Mouse (Mus musculus) adrenal gland, postnatal 0 days (tissue): ENCODE results near the gene Kif3a. TPM values are rescaled to one million over a fixed set of nuclear protein-coding genes. Genes with fewer than 3 reads are reported as not detected.

Experiments used
- polyA plus RNA-seq: library from polyadenylated mRNA; unstranded; fragments of >200 nt; fragmentation: Nextera tagmentation; extraction: Ambion mirVana; gene quantifications from 2 replicates; pipeline ENCODE4 v1.2.1, GENCODE M21; 2015

Kif3a gene
- 61.3 and 63.0 TPM in 2 replicates for polyA plus RNA-seq

DNA sequence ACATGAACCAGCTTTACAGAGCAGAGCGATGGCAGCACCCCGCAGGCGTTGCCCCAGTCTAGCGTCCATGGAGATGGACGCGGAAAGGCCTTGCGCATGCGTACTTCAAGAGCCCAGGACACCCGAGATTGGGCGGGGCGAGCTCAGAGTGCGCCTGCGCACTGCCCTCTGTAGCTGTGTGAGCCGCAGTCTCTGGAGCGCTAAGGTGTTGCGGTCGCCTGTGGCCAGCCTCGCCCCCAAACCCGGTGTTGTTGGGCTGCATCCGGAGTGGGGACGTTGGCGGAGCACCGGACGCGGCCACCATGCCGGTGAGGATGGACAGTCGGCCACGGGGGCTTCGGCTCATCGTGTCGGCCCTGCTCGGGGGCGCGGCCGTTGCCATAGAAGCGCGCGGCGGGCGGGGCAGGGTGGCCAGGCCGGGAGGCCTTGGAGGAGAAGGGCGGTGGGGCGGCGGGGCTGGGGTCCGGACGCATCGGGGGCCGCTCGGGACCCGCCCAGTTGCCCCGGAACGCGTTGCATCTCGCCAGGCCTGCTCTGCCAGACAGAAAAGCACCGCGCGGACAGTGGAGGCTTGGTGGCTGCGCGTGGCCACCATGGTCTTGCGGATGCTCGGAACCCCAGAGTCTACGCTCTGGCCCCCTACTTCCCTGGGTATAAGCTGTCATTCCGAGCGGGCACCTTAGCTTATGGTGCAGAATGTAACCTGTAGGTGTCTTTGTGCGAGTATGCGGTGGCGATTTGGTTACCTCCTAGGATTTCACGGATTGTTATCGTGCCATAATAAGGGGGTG is at the start of gene Kif3a:
Gene Kif3a (plus strand): TSS at position 156 of the 791 bp plus-strand sequence.

DNA sequence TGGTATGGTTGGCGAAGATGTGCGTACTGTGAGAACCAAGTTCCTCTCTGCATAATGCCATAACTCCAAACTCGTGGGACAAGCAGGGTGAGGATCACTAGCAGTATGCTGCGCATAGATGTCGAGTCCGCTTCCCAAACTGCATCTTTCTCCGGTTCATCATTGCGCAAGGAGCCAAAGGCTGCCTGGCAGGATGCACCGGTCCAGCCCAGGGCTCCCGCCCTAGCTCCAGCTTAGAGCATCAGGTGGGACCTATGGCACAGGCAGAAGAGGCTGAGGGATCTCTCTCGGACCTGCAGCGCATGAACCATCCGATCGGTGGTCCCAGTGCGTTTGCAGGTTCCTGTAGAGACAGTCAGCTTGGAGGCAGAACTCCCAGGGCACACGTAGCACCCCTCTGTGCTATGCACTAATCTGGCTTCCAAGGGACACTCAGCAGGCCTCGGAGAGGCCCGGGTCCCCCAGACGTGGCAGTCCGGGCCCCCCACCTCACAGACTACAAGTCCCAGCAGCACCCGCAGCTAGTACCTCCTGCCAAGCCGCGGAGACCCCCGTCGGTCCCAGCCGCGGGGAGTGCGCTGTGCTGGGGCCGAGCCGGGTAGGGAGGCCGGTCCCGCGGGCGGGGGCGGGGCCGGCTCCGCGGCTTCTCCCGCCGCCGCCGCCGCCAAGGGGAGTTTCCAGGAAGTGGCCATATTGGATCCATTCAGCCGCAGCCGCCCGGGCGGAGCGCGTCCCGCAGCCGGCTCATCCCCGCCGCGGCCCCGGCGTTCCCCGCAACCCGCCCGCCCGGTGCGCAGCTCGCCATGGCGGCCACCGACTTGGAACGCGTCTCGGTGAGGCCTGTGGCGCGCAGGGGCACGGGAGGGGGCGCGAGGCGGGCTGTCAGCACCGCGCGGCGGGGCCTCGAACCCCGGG is 47.7 kb upstream of the Kif3a start, which contains the start of gene Sept8:
Gene Sept8 (plus strand): TSS at position 51 of the 915 bp plus-strand sequence.

DNA sequence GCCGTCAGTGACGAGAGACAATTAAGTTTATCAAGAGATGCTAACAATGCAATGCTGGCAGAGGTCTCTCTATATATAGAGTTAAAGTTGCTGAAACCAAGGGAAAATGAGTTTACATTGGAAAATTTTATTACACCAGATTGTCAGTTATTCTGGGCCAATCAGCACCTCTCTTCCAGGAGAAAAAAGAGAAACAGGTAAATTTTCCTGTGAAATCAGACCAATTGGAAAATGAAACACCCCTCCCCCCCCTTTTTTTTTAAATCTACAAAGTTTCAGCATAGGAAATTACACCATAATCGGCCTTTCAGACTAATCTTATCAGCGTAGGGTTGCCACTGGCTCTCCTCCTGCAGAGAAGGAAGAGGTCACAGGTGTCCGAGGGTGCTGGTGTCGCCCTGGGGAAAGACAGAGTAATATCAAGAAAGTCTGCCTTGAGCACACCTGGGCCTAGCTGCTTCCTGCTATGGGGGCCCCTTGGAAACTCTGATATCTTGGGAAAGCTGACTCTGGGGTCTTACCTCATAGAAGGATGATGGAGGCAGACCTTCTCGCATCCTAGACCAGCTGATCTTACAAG is 51.5 kb downstream of the Kif3a start, which contains the start of gene Il4:
Gene Il4 (minus strand): TSS at position 51 of the 580 bp plus-strand sequence.

DNA sequence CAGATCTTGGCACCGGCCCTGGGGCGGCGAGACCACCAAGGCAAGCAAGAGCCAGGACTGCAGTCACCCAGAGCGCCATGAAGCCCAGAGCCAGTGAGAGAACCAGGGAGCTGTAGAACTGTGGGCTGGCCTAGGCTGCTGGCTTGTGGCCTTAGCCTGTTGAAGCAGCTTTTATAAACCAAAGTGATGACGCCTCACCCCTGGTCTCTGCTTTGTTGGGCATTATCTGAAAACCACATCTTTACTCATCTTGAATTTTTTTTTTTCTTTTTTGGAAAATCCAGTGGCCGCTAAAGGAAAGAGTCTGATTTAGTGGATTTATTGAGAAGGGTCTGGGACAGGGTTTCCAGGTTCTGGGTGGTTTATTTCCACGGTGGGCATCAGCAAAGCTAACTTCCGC is 67.4 kb downstream of the Kif3a start, which contains the start of gene Il13:
Gene Il13 (minus strand): TSS at position 147 of the 400 bp plus-strand sequence.

Other genes with a start within 250 kb of the Kif3a start
- gene Zcchc10, start 242.7 kb upstream of the Kif3a start, polyA plus RNA-seq: 16.0 and 16.5 TPM in 2 replicates
- 27.4 and 49.1 TPM in 2 replicates for gene Aff4, start 216.5 kb upstream of the Kif3a start, polyA plus RNA-seq
- gene Leap2, start 144.2 kb upstream of the Kif3a start, polyA plus RNA-seq: 5.2 and 5.8 TPM in 2 replicates
- gene Uqcrq, start 136.5 kb upstream of the Kif3a start, polyA plus RNA-seq: 1,354 and 1,609 TPM in 2 replicates
- 0.50 and 0.92 TPM in 2 replicates for gene Gdf9, start 136.4 kb upstream of the Kif3a start, polyA plus RNA-seq
- 0.38 and 0.47 TPM in 2 replicates for gene Gm10447, start 110.3 kb upstream of the Kif3a start, polyA plus RNA-seq
- gene Shroom1, start 110.2 kb upstream of the Kif3a start, polyA plus RNA-seq: 3.2 and 3.6 TPM in 2 replicates
- gene Gm9837, start 96.9 kb upstream of the Kif3a start, polyA plus RNA-seq: not detected in 2 replicates
- gene Gm9945, start 87.2 kb upstream of the Kif3a start, polyA plus RNA-seq: not detected in 2 replicates
- gene Sowaha, start 87.1 kb upstream of the Kif3a start, polyA plus RNA-seq: 0.49 and 0.81 TPM in 2 replicates
- 19.4 and 20.2 TPM in 2 replicates for gene Sept8, start 48.1 kb upstream of the Kif3a start, polyA plus RNA-seq
- 0.70 and 1.3 TPM in 2 replicates for gene Il4, start 51.3 kb downstream of the Kif3a start, polyA plus RNA-seq
- gene Il13, start 67.3 kb downstream of the Kif3a start, polyA plus RNA-seq: not detected in 2 replicates
- gene Rad50, start 139.9 kb downstream of the Kif3a start, polyA plus RNA-seq: 15.3 and 23.1 TPM in 2 replicates
- not detected in 2 replicates for gene Il5, start 153.4 kb downstream of the Kif3a start, polyA plus RNA-seq
- 25.8 and 26.5 TPM in 2 replicates for gene Irf1, start 202.6 kb downstream of the Kif3a start, polyA plus RNA-seq
- 0.40 TPM in 1 of 2 replicates, not detected in the other for gene Gm17334, start 205.8 kb downstream of the Kif3a start, polyA plus RNA-seq